Mouse (Mus musculus): ENCODE results near the gene Rprm. TPM values are rescaled to one million over a fixed set of nuclear protein-coding genes. Genes with fewer than 3 reads are reported as not detected.

The Rprm gene
- polyA plus RNA-seq, 1 experiment from 2014 or later, result 100 TPM

DNA sequence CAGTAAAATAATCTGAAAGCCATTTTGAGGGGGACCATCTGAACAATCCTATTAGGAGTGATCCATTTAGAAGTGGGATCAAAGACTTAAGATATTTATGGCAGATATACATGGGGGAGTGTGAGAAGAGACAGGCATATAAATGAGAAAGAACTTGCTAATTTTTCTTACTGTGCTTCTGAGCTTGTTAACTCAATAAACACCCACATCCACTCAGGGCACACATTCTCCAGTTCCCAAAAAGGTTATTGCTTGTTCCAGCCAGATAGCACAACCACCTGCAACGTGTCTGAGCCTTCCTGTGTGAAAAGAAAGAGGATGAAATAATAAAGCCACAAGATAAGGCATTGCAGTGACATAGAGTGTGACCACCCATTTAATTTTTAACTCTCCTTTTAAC is 22.9 kb downstream of the Rprm start:
- Histone ChIP-seq H3K27me3 (no peaks in the 10 kb centered on the region), H3K4me2 (replicated peaks) (no peak overlapping the region), H3K27ac (no peak overlapping the region), H3K9me3 (replicated peaks) (no peaks in the 10 kb centered on the region), H3K4me3 (no peak overlapping the region), H3K36me3 (no peaks in the 10 kb centered on the region), H3K9ac (no peak overlapping the region), H3K4me1 (no peaks in the 10 kb centered on the region)
- no peak for ATAC-seq (ENCODE audit: low FRiP score)
- WGBS, result 56% methylated on average over 1 of the region's 1 CpGs

- no peaks in the 10 kb centered on the region for H3K27me3 ChIP-seq
- H3K4me1 ChIP-seq, result no peaks in the 10 kb centered on the region
- ATAC-seq (ENCODE audit: low FRiP score), result no peak
- H3K9me3 ChIP-seq (replicated peaks), result no peaks in the 10 kb centered on the region
- H3K27ac ChIP-seq, result no peak overlapping the region
- H3K4me3 ChIP-seq, result no peak overlapping the region
- H3K4me2 ChIP-seq (replicated peaks), result no peak overlapping the region
- no peaks in the 10 kb centered on the region for H3K36me3 ChIP-seq
- no peak overlapping the region for H3K9ac ChIP-seq
Measured at GRCm38 (mm10) chr2:54061039-54061438, 24.3 kb downstream of the Rprm start.
